Mouse (Mus musculus): Measurements from ENCODE around the gene Mrgprb8. TPM values are rescaled to one million over a fixed set of nuclear protein-coding genes. Genes with fewer than 3 reads are reported as not detected.
"Not testable (repeated sequence)": the region's sequence is repeated elsewhere in the genome, so short reads cannot be mapped to it uniquely, and the experiment has no call there.

Gene Mrgprb8
- polyA plus RNA-seq (2014; fragmentation: Nextera tagmentation; extraction: Ambion mirVana): not detected in 2 replicates

GRCm38 (mm10) chr7:48388226-48388625, at the start of gene Mrgprb8:
TSS of gene Mrgprb8 (plus strand) at chr7:48388526.
- Histone ChIP-seq H3K36me3 (ENCODE audit: control insufficient read depth, insufficient read depth, low read length) (no peaks in the 10 kb centered on the region), H3K4me2 (ENCODE audit: low read length) (no peak within 1 kb of the TSS), H3K4me3 (ENCODE audit: low read depth, low read length) (no peak within 1 kb of the TSS), H3K27me3 (replicated peaks; ENCODE audit: control insufficient read depth, insufficient read depth, low read length) (no peaks in the 10 kb centered on the region), H3K27ac (ENCODE audit: low read depth) (no peak within 1 kb of the TSS), H3K4me1 (replicated peaks; ENCODE audit: control insufficient read depth, insufficient read depth, low read length) (no peaks in the 10 kb centered on the region), H3K9ac (ENCODE audit: low read length) (no peak within 1 kb of the TSS), H3K9me3 (ENCODE audit: control insufficient read depth, low read length) (0 out of 2 replicates have a peak, but pooled peaks cover 5% of the 10 kb centered on the region)
- 79% methylated on average over 2 of the region's 2 CpGs for WGBS
- DNase-seq (ENCODE audit: low spot score): no peak
- no peak for ATAC-seq (replicated peaks; ENCODE audit: low FRiP score, low TSS enrichment, low read depth)

GRCm38 (mm10) chr7:48435936-48436335, 47.6 kb downstream of the Mrgprb8 start:
- ATAC-seq (replicated peaks; ENCODE audit: low FRiP score, low TSS enrichment, low read depth); H3K27me3 ChIP-seq (replicated peaks; ENCODE audit: control insufficient read depth, insufficient read depth, low read length): not testable (repeated sequence)
- 73% methylated on average over 3 of the region's 3 CpGs for WGBS

GRCm38 (mm10) chr7:48436581-48436980, 48.3 kb downstream of the Mrgprb8 start:
- Histone ChIP-seq H3K4me1 (replicated peaks; ENCODE audit: control insufficient read depth, insufficient read depth, low read length) (no peaks in the 10 kb centered on the region), H3K4me2 (ENCODE audit: low read length) (no peak overlapping the region), H3K27me3 (replicated peaks; ENCODE audit: control insufficient read depth, insufficient read depth, low read length) (no peaks in the 10 kb centered on the region), H3K36me3 (ENCODE audit: control insufficient read depth, insufficient read depth, low read length) (no peaks in the 10 kb centered on the region), H3K4me3 (ENCODE audit: low read depth, low read length) (no peak overlapping the region), H3K9me3 (ENCODE audit: control insufficient read depth, low read length) (no peaks in the 10 kb centered on the region), H3K27ac (ENCODE audit: low read depth) (no peak overlapping the region), H3K9ac (ENCODE audit: low read length) (no peak overlapping the region)
- WGBS: 56% methylated on average over 3 of the region's 3 CpGs
- DNase-seq (ENCODE audit: low spot score): no peak
- ATAC-seq (replicated peaks; ENCODE audit: low FRiP score, low TSS enrichment, low read depth): no peak

More at GRCm38 (mm10) chr7:48435936-48436335, 47.6 kb downstream of the Mrgprb8 start:
- H3K9ac ChIP-seq (ENCODE audit: low read length); H3K4me3 ChIP-seq (ENCODE audit: low read depth, low read length); H3K27ac ChIP-seq (ENCODE audit: low read depth); H3K9me3 ChIP-seq (ENCODE audit: control insufficient read depth, low read length); DNase-seq (ENCODE audit: low spot score); H3K4me1 ChIP-seq (replicated peaks; ENCODE audit: control insufficient read depth, insufficient read depth, low read length); H3K36me3 ChIP-seq (ENCODE audit: control insufficient read depth, insufficient read depth, low read length); H3K4me2 ChIP-seq (ENCODE audit: low read length): not testable (repeated sequence)

Other genes with a start within 250 kb of the Mrgprb8 start
- not detected in 2 replicates for gene Mrgprb5, start 219.5 kb upstream of the Mrgprb8 start, polyA plus RNA-seq (2014; fragmentation: Nextera tagmentation; extraction: Ambion mirVana)
- gene Mrgprb4, start 189.2 kb upstream of the Mrgprb8 start, polyA plus RNA-seq (2014; fragmentation: Nextera tagmentation; extraction: Ambion mirVana): not detected in 2 replicates
- gene Mrgprb1, start 67.8 kb downstream of the Mrgprb8 start, polyA plus RNA-seq (2014; fragmentation: Nextera tagmentation; extraction: Ambion mirVana): not detected in 2 replicates
- gene Mrgprx2, start 110.8 kb downstream of the Mrgprb8 start, polyA plus RNA-seq (2014; fragmentation: Nextera tagmentation; extraction: Ambion mirVana): not detected in 2 replicates
- not detected in 2 replicates for gene Mrgprb2, start 169.6 kb downstream of the Mrgprb8 start, polyA plus RNA-seq (2014; fragmentation: Nextera tagmentation; extraction: Ambion mirVana)

Data from intestine, embryonic 14.5 days (tissue).